Mouse (Mus musculus) G1E-ER4 (cell line): ENCODE data around the gene Gchfr. TPM values are rescaled to one million over a fixed set of nuclear protein-coding genes. Genes with fewer than 3 reads are reported as not detected.

Experiments
- GATA1 ChIP-seq: IDR thresholded peaks from one replicate; pipeline ENCODE4 v1.8.0; 2012; ENCODE audit warnings: low read length, inconsistent platforms
- polyA plus RNA-seq: library from polyadenylated mRNA; stranded (reverse); fragments of >175 nt; gene quantifications from 2 replicates; pipeline ENCODE4 v1.2.3, GENCODE M21; 2012

The Gchfr gene
- 10.1 and 12.6 TPM in 2 replicates for polyA plus RNA-seq

GRCm38 (mm10) chr2:119166901-119167865, at the start of gene Gchfr:
Gene Gchfr, plus strand, starts transcription at chr2:119167773.
- TF ChIP-seq GATA1 = no peak

GRCm38 (mm10) chr2:119136346-119136898, 31.2 kb upstream of the Gchfr start:
- peak; percentile 78 for TF ChIP-seq GATA1

DNA sequence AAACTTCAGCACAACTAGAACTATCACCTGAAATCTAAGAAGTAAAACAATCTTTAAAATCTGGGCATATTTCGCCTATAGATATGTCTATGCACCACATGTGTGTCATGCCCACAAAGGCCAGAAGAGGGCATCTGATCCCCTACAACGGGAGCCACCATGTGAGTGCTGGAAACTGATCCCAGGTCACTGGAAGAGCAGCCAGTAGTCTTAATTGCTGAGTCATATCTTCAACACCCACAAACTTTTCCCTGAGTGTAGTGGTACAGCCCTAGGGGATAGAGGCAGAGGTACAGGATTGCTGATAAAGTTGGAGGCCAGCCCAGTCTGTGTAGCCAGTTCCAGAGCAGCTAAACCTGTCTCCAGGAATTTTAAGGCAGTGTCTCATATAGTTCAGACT, 22.4 kb upstream of the Gchfr start:
- TF ChIP-seq GATA1 = no peak

DNA sequence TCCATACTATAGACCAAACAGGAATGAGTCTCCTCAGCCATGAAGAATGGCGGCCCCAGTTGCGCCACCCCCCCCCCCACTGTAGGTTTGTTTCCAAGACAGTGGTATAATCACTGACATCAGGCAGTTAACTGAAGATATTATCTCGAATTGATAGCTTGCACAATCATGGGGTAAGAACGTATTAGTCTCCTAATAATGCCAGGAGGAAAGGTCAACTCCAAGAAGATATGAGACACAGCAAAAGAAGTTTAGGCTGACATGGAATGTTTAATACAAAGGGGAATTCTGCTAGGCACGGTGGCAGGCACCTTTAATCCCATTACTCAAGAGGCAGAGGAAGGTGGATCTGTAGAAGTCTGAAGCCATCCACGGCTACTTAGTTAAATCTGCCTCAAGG, 21.1 kb upstream of the Gchfr start:
- no peak for TF ChIP-seq GATA1

GRCm38 (mm10) chr2:119147160-119147678, 20.4 kb upstream of the Gchfr start:
- TF ChIP-seq GATA1 = no peak

DNA sequence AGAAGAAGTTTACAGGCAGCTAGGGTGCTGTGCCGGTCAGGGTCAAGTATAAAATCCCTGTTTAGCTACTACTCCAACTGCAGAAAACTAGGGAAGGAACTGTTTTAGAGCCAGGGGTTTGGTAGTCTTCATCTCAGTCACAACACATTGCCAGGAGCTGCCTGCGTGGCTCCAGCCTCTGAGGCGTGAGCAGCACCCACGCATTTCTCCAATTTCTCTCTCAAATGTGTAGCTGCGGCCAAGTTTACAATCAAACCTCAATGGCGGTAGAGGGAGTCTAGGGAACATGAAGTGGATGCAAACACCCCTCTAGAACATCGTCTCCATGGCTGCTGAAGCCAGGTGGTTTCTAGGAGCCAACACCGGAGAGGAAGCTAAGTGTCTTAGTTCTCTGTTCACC, 19.8 kb upstream of the Gchfr start:
- no peak for TF ChIP-seq GATA1

- no peak for TF ChIP-seq GATA1
Observed at GRCm38 (mm10) chr2:119152255-119152654, 15.3 kb upstream of the Gchfr start.

GRCm38 (mm10) chr2:119154683-119155082, 12.9 kb upstream of the Gchfr start:
- TF ChIP-seq GATA1 = no peak

- peak; percentile 93 for TF ChIP-seq GATA1
Observed at GRCm38 (mm10) chr2:119155388-119155787, 12.2 kb upstream of the Gchfr start.

GRCm38 (mm10) chr2:119156081-119156680, 11.4 kb upstream of the Gchfr start:
- no peak for TF ChIP-seq GATA1

DNA sequence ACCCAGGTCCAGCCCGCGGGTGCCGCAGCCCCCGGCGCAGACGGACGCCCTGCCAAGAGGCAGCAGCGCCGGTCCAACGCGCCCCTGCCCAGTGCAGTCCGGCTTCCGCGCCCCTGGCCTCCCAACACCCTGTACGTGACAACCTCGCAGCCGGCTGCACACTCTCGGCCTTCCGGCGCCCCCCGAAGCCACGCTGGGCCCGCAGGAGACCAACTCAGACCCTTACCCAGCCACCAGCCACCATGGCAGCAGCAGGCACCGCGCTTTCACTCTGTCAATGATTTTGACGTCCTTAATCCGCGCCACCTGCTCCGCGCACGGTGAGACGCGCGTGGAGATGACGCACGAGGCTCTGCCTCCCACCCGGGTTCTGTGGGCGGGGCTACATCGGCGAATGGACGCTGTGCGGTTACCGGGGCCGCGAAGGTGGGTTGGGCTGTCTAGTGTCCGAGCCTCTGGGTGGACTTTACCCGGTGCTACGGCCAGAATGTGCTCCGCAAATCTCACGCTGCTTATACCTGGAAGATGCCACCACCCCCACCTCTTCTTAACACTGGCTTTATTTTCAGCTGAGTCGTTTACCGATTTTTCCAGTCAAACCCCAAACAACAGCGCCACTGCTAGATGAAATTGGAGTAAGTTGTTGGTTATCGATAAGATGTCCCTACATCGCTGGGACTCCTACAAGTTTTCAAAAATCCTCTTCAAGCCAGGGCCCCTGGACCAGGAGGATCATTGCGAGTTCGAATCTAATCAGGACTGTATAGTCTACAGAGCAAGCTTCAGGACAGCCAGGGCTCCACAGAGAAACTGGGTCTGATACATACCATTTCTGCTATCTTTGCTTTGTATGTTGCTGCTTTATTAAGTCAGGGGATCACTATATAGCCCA, 10.6 kb upstream of the Gchfr start, which contains the start of gene Rmdn3:
Gene Rmdn3, minus strand, starts transcription at position 354 of the 892 bp plus-strand sequence.
- no peak for TF ChIP-seq GATA1

- TF ChIP-seq GATA1 = no peak
Observed at GRCm38 (mm10) chr2:119157836-119158235, 9.7 kb upstream of the Gchfr start.

GRCm38 (mm10) chr2:119161247-119161646, 6.3 kb upstream of the Gchfr start:
- no peak for TF ChIP-seq GATA1

DNA sequence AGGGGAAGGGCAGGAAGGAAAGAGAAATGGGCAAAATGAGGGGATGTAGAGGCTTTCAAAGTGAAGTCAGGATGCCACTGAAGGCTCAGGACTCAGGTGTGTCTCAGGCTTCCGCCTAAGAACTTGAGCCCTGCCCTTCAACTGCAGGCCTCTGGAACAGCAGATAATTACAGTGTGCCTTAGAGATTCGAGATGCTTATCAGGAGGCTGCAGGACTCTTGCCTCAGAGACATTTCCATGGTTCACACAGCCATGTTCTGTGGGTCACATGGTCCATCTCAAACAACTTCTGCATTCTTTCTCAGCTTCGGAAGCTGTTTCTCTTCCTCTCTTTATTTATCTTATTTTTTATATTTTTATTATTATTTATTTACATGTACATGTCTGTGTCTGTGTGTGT, 4.4 kb upstream of the Gchfr start:
- TF ChIP-seq GATA1 = peak; percentile 82

- no peak for TF ChIP-seq GATA1
Observed at GRCm38 (mm10) chr2:119163999-119164398, 3.6 kb upstream of the Gchfr start.
